Mouse (Mus musculus) adrenal gland, postnatal 10 days (tissue): ENCODE data around the gene Epha5. TPM values are rescaled to one million over a fixed set of nuclear protein-coding genes. Genes with fewer than 3 reads are reported as not detected.

Experiments
- DNase-seq: peaks from one replicate; pipeline ENCODE4 v3.0.0; 2021; ENCODE audit warnings: mixed read lengths
- total RNA-seq, 2 experiments: library from RNA; stranded (reverse); gene quantifications; 2 replicates each; pipeline ENCODE4 v1.2.3; 2021

Epha5 gene
- total RNA-seq, 2 experiments from 2014 or later = 2.8 to 6.8 TPM

GRCm38 (mm10) chr5:84313619-84314018 is 103.6 kb downstream of the Epha5 start:
- DNase-seq = no peak

- no peak for DNase-seq
These were observed 118.1 kb downstream of the Epha5 start for GRCm38 (mm10) chr5:84298878-84299736.

- no peak for DNase-seq
These were observed 127.7 kb downstream of the Epha5 start for GRCm38 (mm10) chr5:84289429-84289977.

GRCm38 (mm10) chr5:84281290-84282017 is 135.7 kb downstream of the Epha5 start:
- DNase-seq = no peak

GRCm38 (mm10) chr5:84276996-84277395 is 140.2 kb downstream of the Epha5 start:
- no peak for DNase-seq

- no peak for DNase-seq
These were observed 151.8 kb downstream of the Epha5 start for GRCm38 (mm10) chr5:84265407-84265806.

GRCm38 (mm10) chr5:84263999-84264398 is 153.2 kb downstream of the Epha5 start:
- no peak for DNase-seq

- DNase-seq = no peak
These were observed 187.2 kb downstream of the Epha5 start for GRCm38 (mm10) chr5:84229971-84230370.

GRCm38 (mm10) chr5:84208609-84209008 is 208.6 kb downstream of the Epha5 start:
- no peak for DNase-seq

GRCm38 (mm10) chr5:84193348-84193747 is 223.8 kb downstream of the Epha5 start:
- DNase-seq = no peak

GRCm38 (mm10) chr5:84184189-84184588 is 233.0 kb downstream of the Epha5 start:
- no peak for DNase-seq

- peak; percentile 14 for DNase-seq
These were observed 264.1 kb downstream of the Epha5 start for GRCm38 (mm10) chr5:84153095-84153494.

- DNase-seq = no peak
These were observed 275.0 kb downstream of the Epha5 start for GRCm38 (mm10) chr5:84142138-84142537.

- DNase-seq = no peak
These were observed 321.2 kb downstream of the Epha5 start for GRCm38 (mm10) chr5:84095947-84096346.

GRCm38 (mm10) chr5:84081321-84081720 is 335.9 kb downstream of the Epha5 start:
- DNase-seq = no peak

- DNase-seq = no peak
These were observed 346.2 kb downstream of the Epha5 start for GRCm38 (mm10) chr5:84070976-84071375.

GRCm38 (mm10) chr5:84053880-84054279 is 363.3 kb downstream of the Epha5 start:
- no peak for DNase-seq

GRCm38 (mm10) chr5:84037250-84037963 is 379.8 kb downstream of the Epha5 start:
- no peak for DNase-seq
